Mouse (Mus musculus) olfactory bulb, adult 2 months (tissue): ENCODE measurements at regions not wholly inside any gene's neighbourhood (a gene's known extent, or its start where the extent isn't known, plus 50 kb on each side); places are given as distances from the start of the nearest gene placed in this dataset.

Experiments used
- CTCF ChIP-seq: fragments of 200-500 bp; IDR thresholded peaks from 2 replicates; pipeline ENCODE4 v1.5.1; 2012; ENCODE audit warnings: low read depth, mild to moderate bottlenecking, low read length, moderate library complexity; ENCODE audit not compliant: insufficient read depth
- POLR2A ChIP-seq: fragments of 200-500 bp; IDR thresholded peaks from 2 replicates; pipeline ENCODE4 v1.6.1; 2012; ENCODE audit warnings: mild to moderate bottlenecking, low read depth, low read length, moderate library complexity; ENCODE audit not compliant: insufficient read depth

- no peak for TF ChIP-seq POLR2A
- TF ChIP-seq CTCF: no peak
Observed at GRCm38 (mm10) chr17:49342636-49343035, 85.5 kb upstream of the Mocs1 start.
